Mouse (Mus musculus) induced T-regulatory cell, adult 2 months (primary cell): ENCODE measurements around the gene Plcb1.

Experiments used
- DNase-seq: peaks from one replicate; pipeline ENCODE4 v3.0.0-alpha.2; 2012; ENCODE audit warnings: low read depth

Gene Plcb1

GRCm38 (mm10) chr2:135518956-135519355 is 733.1 kb downstream of the Plcb1 start:
- no peak for DNase-seq
